In the genomic region with DNA sequence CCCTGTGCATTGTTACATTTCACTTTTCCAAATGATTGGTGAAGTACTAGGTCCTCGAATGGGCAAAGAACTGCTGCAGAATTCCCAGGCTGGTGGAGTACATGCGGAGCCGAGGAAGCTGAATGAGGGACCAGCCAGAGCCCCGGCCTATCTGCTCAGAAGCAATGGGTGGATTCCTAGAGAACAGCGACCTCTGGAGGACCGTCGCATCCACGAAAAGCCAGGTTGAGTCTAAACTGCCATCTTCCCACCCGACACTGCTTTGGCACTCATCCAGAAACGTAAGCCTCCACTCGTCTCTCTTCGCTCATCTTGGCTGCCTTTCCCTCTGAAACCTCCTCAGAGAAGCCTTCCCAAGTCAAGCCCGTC, we compare ENCODE assay signal across 9 mouse cellular contexts. TPM values are rescaled to one million over a fixed set of nuclear protein-coding genes. Genes with fewer than 3 reads are reported as not detected.
A peak's percentile ranks its signal among the peaks of the same experiment; 100 is the strongest.
DNase-seq lines count a peak whose midpoint lies in the region.
"Had no signal": no experiment of that assay in that cellular context is flagged by ENCODE, and none has a peak within 500 bp of the region (broad histone marks: within the 10 kb centered on the region; RNA-seq: fewer than 3 reads in every experiment).

No protein-coding gene starts in this region.

- no peak overlapping the region for H3K27ac ChIP-seq in midbrain, embryonic 10.5 days (replicated peaks)

- DNase-seq in cerebellum, adult 18-20 months: peak; percentile 16 to 17
- no peak for DNase-seq in cerebellum, adult 8-10 months
- DNase-seq in B cell, adult 2 months: peak; percentile 49 to 57
- DNase-seq in c-Kit-positive CD71-positive TER-119-positive erythroid progenitor cells, embryonic 14.5 days (ENCODE audit: low spot score): peak; percentile 22
- peak; percentile 36 for DNase-seq in gastrocnemius, adult 18-20 months (ENCODE audit: low spot score)
- DNase-seq in kidney, postnatal 10 days: peak; percentile 79
- DNase-seq in midbrain, embryonic 10.5 days (ENCODE audit: low spot score): peak; percentile 84
- DNase-seq in thymus, postnatal 0 days (ENCODE audit: low spot score): peak; percentile 49

- H3K36me3 ChIP-seq in midbrain, embryonic 10.5 days: no peaks in the 10 kb centered on the region

- H3K4me1 ChIP-seq in midbrain, embryonic 10.5 days: peaks cover 28% of the 10 kb centered on the region

- H3K27me3 ChIP-seq in midbrain, embryonic 10.5 days (ENCODE audit: low read depth, poor library complexity, severe bottlenecking): peaks cover 98% of the 10 kb centered on the region

- 3% methylated on average over 13 of the region's 13 CpGs for WGBS in midbrain, embryonic 10.5 days

- no peak overlapping the region for H3K4me3 ChIP-seq in midbrain, embryonic 10.5 days

- H3K9me3 ChIP-seq in midbrain, embryonic 10.5 days (replicated peaks): no peaks in the 10 kb centered on the region

RNA-seq across cellular contexts. Expression of gene Foxd2, which starts 4.9 kb away (rescaled TPM):
- total RNA-seq in gastrocnemius, adult 18-20 months (2021): under 1 TPM in 1 of 2 experiments, not detected in 1; 0.24 TPM
- 2.1 and 3.3 TPM in 2 replicates for polyA plus RNA-seq in midbrain, embryonic 10.5 days (2016; fragmentation: Nextera tagmentation; extraction: Ambion mirVana)
- 0.05 TPM in 1 of 2 replicates, not detected in the other for polyA plus RNA-seq in thymus, postnatal 0 days (2015; fragmentation: Nextera tagmentation; extraction: Ambion mirVana)

RNA-seq across cellular contexts. Expression of gene Foxe3, which starts 12.2 kb away (rescaled TPM):
- not detected for total RNA-seq in gastrocnemius, adult 18-20 months (2021)
- 6.7 and 14.7 TPM in 2 replicates for polyA plus RNA-seq in midbrain, embryonic 10.5 days (2016; fragmentation: Nextera tagmentation; extraction: Ambion mirVana)
- polyA plus RNA-seq in thymus, postnatal 0 days (2015; fragmentation: Nextera tagmentation; extraction: Ambion mirVana): not detected in 2 replicates
- total RNA-seq: gastrocnemius, postnatal 36 days had no signal
